ENCODE assay signal across 26 mouse cellular contexts in genomic region chrX:133605828-133606227, GRCm38 (mm10).
DNase-seq lines count a peak whose midpoint lies in the region; ATAC-seq and TF ChIP-seq lines count a peak whose summit lies in the region.
"Had no signal": no experiment of that assay in that cellular context is flagged by ENCODE, and none has a peak within 500 bp of the region (broad histone marks: within the 10 kb centered on the region; RNA-seq: fewer than 3 reads in every experiment).

No protein-coding gene starts in this region.

- peak; percentile 62; the same call in 1 of the 2 replicates for ATAC-seq in limb, embryonic 14.5 days (ENCODE audit: low FRiP score, low read depth)
- no peak for ATAC-seq in inflammation-experienced regulatory T-cells, adult 6 months
- ATAC-seq in forebrain, embryonic 16.5 days = no peak
- ATAC-seq: liver, postnatal 0 days; lung, postnatal 0 days; midbrain, embryonic 15.5 days had no signal

- H3K4me2 ChIP-seq in limb, embryonic 14.5 days (replicated peaks; ENCODE audit: low read depth, low read length, severe bottlenecking) = no peak overlapping the region
- H3K4me2 ChIP-seq in forebrain, embryonic 16.5 days (ENCODE audit: low read length) = no peak overlapping the region
- H3K4me2 ChIP-seq: forebrain, embryonic 12.5 days; heart, embryonic 11.5 days; hindbrain, embryonic 12.5 days; liver, embryonic 11.5 days; midbrain, embryonic 15.5 days had no signal

- H3K27me3 ChIP-seq in C2C12 (ENCODE audit: control insufficient read depth, insufficient read depth, insufficient read length) = no peaks in the 10 kb centered on the region
- no peaks in the 10 kb centered on the region for H3K27me3 ChIP-seq in limb, embryonic 14.5 days (ENCODE audit: control insufficient read depth, insufficient read depth, low read length)
- H3K27me3 ChIP-seq in forebrain, embryonic 16.5 days (replicated peaks; ENCODE audit: control insufficient read depth, insufficient read depth, low read length) = no peaks in the 10 kb centered on the region; the same call in 1 of the 2 replicates
- H3K27me3 ChIP-seq: hindbrain, embryonic 12.5 days had no signal

- no peak for TF ChIP-seq POLR2A in limb, embryonic 14.5 days (IDR thresholded peaks at IDR 0.05; ENCODE audit: borderline replicate concordance, extremely low read depth, insufficient read depth, insufficient read length)

- no peak overlapping the region for H3K9ac ChIP-seq in limb, embryonic 14.5 days (ENCODE audit: low read depth, low read length, severe bottlenecking)
- no peak overlapping the region for H3K9ac ChIP-seq in forebrain, embryonic 16.5 days (replicated peaks; ENCODE audit: low read depth, low read length)
- H3K9ac ChIP-seq: forebrain, embryonic 12.5 days; hindbrain, embryonic 12.5 days; liver, postnatal 0 days; midbrain, embryonic 15.5 days had no signal

- H3K9me3 ChIP-seq in limb, embryonic 14.5 days (ENCODE audit: control insufficient read depth, low read length) = no peaks in the 10 kb centered on the region
- no peaks in the 10 kb centered on the region for H3K9me3 ChIP-seq in forebrain, embryonic 16.5 days (ENCODE audit: control insufficient read depth, low read length)
- H3K9me3 ChIP-seq: forebrain, embryonic 12.5 days; hindbrain, embryonic 12.5 days; midbrain, embryonic 15.5 days had no signal

- WGBS in limb, embryonic 14.5 days = 49% methylated on average over 4 of the region's 4 CpGs
- WGBS in forebrain, embryonic 16.5 days = 48% methylated on average over 4 of the region's 4 CpGs

- no peak overlapping the region for H3K4me3 ChIP-seq in C2C12 (ENCODE audit: insufficient read depth, poor library complexity, severe bottlenecking)
- H3K4me3 ChIP-seq in brown adipose tissue, adult 24 weeks (ENCODE audit: insufficient read depth, low read depth, low read length) = no peak overlapping the region
- H3K4me3 ChIP-seq in limb, embryonic 14.5 days (replicated peaks; ENCODE audit: low read length) = no peak overlapping the region
- no peak overlapping the region for H3K4me3 ChIP-seq in forebrain, embryonic 16.5 days (replicated peaks; ENCODE audit: low read length)
- H3K4me3 ChIP-seq: erythroblast, embryonic 14.5 days; forebrain, embryonic 12.5 days; hindbrain, embryonic 12.5 days; left cerebral cortex, adult 2 months; midbrain, embryonic 15.5 days had no signal

- H3ac ChIP-seq in C2C12 (ENCODE audit: control insufficient read depth, insufficient read length, low read depth) = peak overlapping the region; percentile 38

- peak overlapping the region; percentile 12; the same call in 1 of the 2 replicates for H3K27ac ChIP-seq in brown adipose tissue, adult 24 weeks (replicated peaks; ENCODE audit: low read depth, low read length)
- H3K27ac ChIP-seq in limb, embryonic 14.5 days (replicated peaks; ENCODE audit: low read depth, low read length) = no peak overlapping the region
- no peak overlapping the region for H3K27ac ChIP-seq in forebrain, embryonic 16.5 days (ENCODE audit: low read length)
- H3K27ac ChIP-seq: forebrain, embryonic 12.5 days; hindbrain, embryonic 12.5 days; left cerebral cortex, adult 2 months; macrophage; midbrain, embryonic 15.5 days had no signal

- H3K36me3 ChIP-seq in C2C12 (ENCODE audit: control insufficient read depth, insufficient read depth) = no peaks in the 10 kb centered on the region
- H3K36me3 ChIP-seq in limb, embryonic 14.5 days (ENCODE audit: control insufficient read depth, insufficient read depth, low read length) = no peaks in the 10 kb centered on the region
- H3K36me3 ChIP-seq in forebrain, embryonic 16.5 days (ENCODE audit: control insufficient read depth, insufficient read depth) = no peaks in the 10 kb centered on the region
- H3K36me3 ChIP-seq: forebrain, embryonic 12.5 days; hindbrain, embryonic 12.5 days; midbrain, embryonic 15.5 days had no signal

- H3K4me1 ChIP-seq in brown adipose tissue, adult 24 weeks (ENCODE audit: control insufficient read depth, insufficient read depth, insufficient read length, low read length) = no peaks in the 10 kb centered on the region
- H3K4me1 ChIP-seq in limb, embryonic 14.5 days (ENCODE audit: control insufficient read depth, insufficient read depth, low read length) = 0 out of 2 replicates have a peak, but pooled peaks cover 3% of the 10 kb centered on the region
- 0 out of 2 replicates have a peak, but pooled peaks cover 4% of the 10 kb centered on the region for H3K4me1 ChIP-seq in forebrain, embryonic 16.5 days (replicated peaks; ENCODE audit: control insufficient read depth, insufficient read depth, low read length)
- H3K4me1 ChIP-seq: forebrain, embryonic 12.5 days; hindbrain, embryonic 12.5 days; midbrain, embryonic 15.5 days had no signal

- no peak for TF ChIP-seq CTCF in C2C12 (IDR thresholded peaks at IDR 0.05; ENCODE audit: control insufficient read depth, insufficient read depth, insufficient read length)

- peaks cover 2% of the 10 kb centered on the region for H3K79me3 ChIP-seq in C2C12 (ENCODE audit: low read depth)

- peak; percentile 5 for DNase-seq in gastrocnemius, postnatal 25 days
- no peak for DNase-seq in gastrocnemius, postnatal 10 days
- DNase-seq in limb, embryonic 14.5 days (ENCODE audit: low spot score) = no peak
- DNase-seq: adrenal gland, postnatal 14 days; cerebellum, adult 8-10 months; cerebellum, postnatal 36 days; heart, postnatal 10 days; kidney, adult 18-20 months; kidney, postnatal 4 days; layer of hippocampus, adult 9-11 months; liver, postnatal 0 days; right cerebral cortex, adult 18-20 months; thymus, postnatal 14 days had no signal

- no peaks in the 10 kb centered on the region for H3K79me2 ChIP-seq in C2C12 (ENCODE audit: control insufficient read depth, insufficient read depth)

TF ChIP-seq in C2C12, 6 proteins besides CTCF, POLR2A, EP300 and RAD21:
- TF ChIP-seq MYOD1 (IDR thresholded peaks at IDR 0.05; ENCODE audit: control insufficient read depth, insufficient read length, low read depth) = no peak
- TF ChIP-seq USF1 (IDR thresholded peaks at IDR 0.05; ENCODE audit: low read depth) = no peak
- no peak for TF ChIP-seq MYOG (IDR thresholded peaks at IDR 0.05; ENCODE audit: control insufficient read depth, extremely low read depth, insufficient read length)
- TF ChIP-seq FOSL1 (IDR thresholded peaks at IDR 0.05; ENCODE audit: insufficient read depth, low read length, poor library complexity, severe bottlenecking) = no peak
- TF ChIP-seq MAX (IDR thresholded peaks at IDR 0.05) = no peak
- no peak for TF ChIP-seq CEBPB (IDR thresholded peaks at IDR 0.05; ENCODE audit: low read depth)
